Mouse (Mus musculus) kidney, postnatal 25 days (tissue): Measurements from ENCODE around the gene Golga1.

Experiments used
- DNase-seq, 2 experiments: peaks; one replicate each; pipeline ENCODE4 v3.0.0; 2021; ENCODE audit warnings: mixed read lengths in 2 of 2

Gene Golga1

GRCm38 (mm10) chr2:39005574-39006079, 59.7 kb downstream of the Golga1 start, which contains the start of gene Rpl35:
Gene Rpl35 (minus strand): TSS chr2:39005624.
- DNase-seq = peak; percentile 64 to 78

- DNase-seq = peak; percentile 96 to 97
These were observed 60.4 kb downstream of the Golga1 start, which contains the start of gene Arpc5l for GRCm38 (mm10) chr2:39004880-39005435. Gene Arpc5l (plus strand): TSS chr2:39005348.

- peak in 1 of 2 experiments; percentile 60 for DNase-seq
These were observed 61.0 kb downstream of the Golga1 start for GRCm38 (mm10) chr2:39004372-39004771.

- DNase-seq = no peak
These were observed 61.8 kb downstream of the Golga1 start for GRCm38 (mm10) chr2:39003512-39003911.

GRCm38 (mm10) chr2:39003106-39003505, 62.2 kb downstream of the Golga1 start:
- no peak for DNase-seq

GRCm38 (mm10) chr2:39001866-39002265, 63.5 kb downstream of the Golga1 start:
- peak; percentile 28 to 72 for DNase-seq

GRCm38 (mm10) chr2:39000587-39000919, 64.8 kb downstream of the Golga1 start:
- DNase-seq = no peak

- peak; percentile 23 to 69 for DNase-seq
These were observed 65.3 kb downstream of the Golga1 start for GRCm38 (mm10) chr2:38999910-39000586.

GRCm38 (mm10) chr2:38999381-38999780, 66.0 kb downstream of the Golga1 start:
- no peak for DNase-seq

GRCm38 (mm10) chr2:38997386-38998374, 67.7 kb downstream of the Golga1 start, which contains the start of gene Wdr38:
Gene Wdr38 (plus strand): TSS chr2:38997476.
- DNase-seq = peak; percentile 88 to 92

- DNase-seq = peak; percentile 64 to 71
These were observed 72.9 kb downstream of the Golga1 start for GRCm38 (mm10) chr2:38992452-38992851.

GRCm38 (mm10) chr2:38992004-38992403, 73.3 kb downstream of the Golga1 start:
- DNase-seq = no peak

- DNase-seq = no peak
These were observed 76.4 kb downstream of the Golga1 start for GRCm38 (mm10) chr2:38988929-38989328.

- no peak for DNase-seq
These were observed 77.4 kb downstream of the Golga1 start for GRCm38 (mm10) chr2:38987803-38988510.

- DNase-seq = no peak
These were observed 78.0 kb downstream of the Golga1 start for GRCm38 (mm10) chr2:38987371-38987770.

GRCm38 (mm10) chr2:38986580-38986979, 78.8 kb downstream of the Golga1 start:
- peak; percentile 53 to 65 for DNase-seq

GRCm38 (mm10) chr2:38983456-38983855, 81.9 kb downstream of the Golga1 start:
- DNase-seq = no peak

- DNase-seq = no peak
These were observed 87.5 kb downstream of the Golga1 start for GRCm38 (mm10) chr2:38977837-38978236.

- no peak for DNase-seq
These were observed 89.2 kb downstream of the Golga1 start for GRCm38 (mm10) chr2:38975941-38976805.

GRCm38 (mm10) chr2:38975181-38975580, 90.2 kb downstream of the Golga1 start:
- DNase-seq = no peak

- DNase-seq = no peak
These were observed 91.2 kb downstream of the Golga1 start for GRCm38 (mm10) chr2:38974171-38974570.
